Mouse (Mus musculus): Measurements from ENCODE around the gene Jchain. TPM values are rescaled to one million over a fixed set of nuclear protein-coding genes. Genes with fewer than 3 reads are reported as not detected.

Gene Jchain
- polyA plus RNA-seq (2012; rRNA removed): 0.75 and 1.1 TPM in 2 replicates

GRCm38 (mm10) chr5:88527657-88528056 is at the start of gene Jchain:
Jchain (minus strand) TSS chr5:88527891.

GRCm38 (mm10) chr5:88564501-88565147 is 36.9 kb upstream of the Jchain start, which contains the start of gene Rufy3:
Rufy3 (plus strand) TSS chr5:88565040.

GRCm38 (mm10) chr5:88554086-88554886 is 26.6 kb upstream of the Jchain start, which contains the start of gene Utp3:
Utp3 (plus strand) TSS chr5:88554462.

GRCm38 (mm10) chr5:88487675-88488074 is 40.0 kb downstream of the Jchain start, which contains the start of gene Enam:
Enam (plus strand) TSS chr5:88487975.

Other genes starting within 250 kb of the Jchain start
- gene Prol1, start 210.6 kb downstream of the Jchain start, polyA plus RNA-seq (2012; rRNA removed): not detected in 2 replicates
- not detected in 2 replicates for gene Amtn, start 151.8 kb downstream of the Jchain start, polyA plus RNA-seq (2012; rRNA removed)
- 0.19 and 0.22 TPM in 2 replicates for gene Ambn, start 71.9 kb downstream of the Jchain start, polyA plus RNA-seq (2012; rRNA removed)
- not detected in 2 replicates for gene Enam, start 39.9 kb downstream of the Jchain start, polyA plus RNA-seq (2012; rRNA removed)
- gene Utp3, start 26.6 kb upstream of the Jchain start, polyA plus RNA-seq (2012; rRNA removed): 39.4 and 40.8 TPM in 2 replicates
- 131 and 141 TPM in 2 replicates for gene Rufy3, start 37.1 kb upstream of the Jchain start, polyA plus RNA-seq (2012; rRNA removed)
- gene Grsf1, start 148.3 kb upstream of the Jchain start, polyA plus RNA-seq (2012; rRNA removed): 65.1 and 76.9 TPM in 2 replicates
- 13.4 and 16.0 TPM in 2 replicates for gene Mob1b, start 193.0 kb upstream of the Jchain start, polyA plus RNA-seq (2012; rRNA removed)
- 37.3 and 48.4 TPM in 2 replicates for gene Dck, start 237.1 kb upstream of the Jchain start, polyA plus RNA-seq (2012; rRNA removed)

Measured in central nervous system, embryonic 14 days (tissue).